Mouse (Mus musculus) midbrain, embryonic 11.5 days (tissue): ENCODE measurements at regions not wholly inside any gene's neighbourhood (a gene's known extent, or its start where the extent isn't known, plus 50 kb on each side); places are given as distances from the start of the nearest gene placed in this dataset.
A peak's percentile ranks its signal among the peaks of the same experiment; 100 is the strongest.

Experiments
- ATAC-seq: fragments of 200-750 bp; cut with Nextera tagmentation; 2 replicates; pipeline ENCODE4 v1.8.0; 2017; ENCODE audit warnings: moderate TSS enrichment, moderate library complexity; ENCODE audit not compliant: low FRiP score
- DNase-seq: peaks from one replicate; pipeline ENCODE4 v3.0.0; 2015; ENCODE audit warnings: low spot score; ENCODE audit errors: missing footprints
- H3K27ac ChIP-seq: fragments of 300-500 bp; sonication (generic); 2 replicates; pipeline ENCODE4 v1.5.1; 2014; ENCODE audit warnings: low read depth, low read length
- H3K27me3 ChIP-seq: fragments of 300-500 bp; sonication (generic); 2 replicates; pipeline ENCODE4 v1.6.1; 2014; ENCODE audit warnings: mild to moderate bottlenecking, low read length, moderate library complexity, mixed read lengths; ENCODE audit not compliant: control insufficient read depth, insufficient read depth
- H3K36me3 ChIP-seq: fragments of 300-500 bp; sonication (generic); 2 replicates; pipeline ENCODE4 v1.6.1; 2014; ENCODE audit warnings: mild to moderate bottlenecking, low read length, moderate library complexity, mixed read lengths; ENCODE audit not compliant: control insufficient read depth, insufficient read depth
- H3K4me1 ChIP-seq: fragments of 300-500 bp; sonication (generic); 2 replicates; pipeline ENCODE4 v1.6.1; 2014; ENCODE audit warnings: low read length; ENCODE audit not compliant: control insufficient read depth, insufficient read depth
- H3K4me2 ChIP-seq: fragments of 300-500 bp; sonication (generic); 2 replicates; pipeline ENCODE4 v1.6.1; 2014; ENCODE audit warnings: mild to moderate bottlenecking, moderate library complexity
- H3K4me3 ChIP-seq: fragments of 300-500 bp; sonication (generic); 2 replicates; pipeline ENCODE4 v1.5.1; 2014; ENCODE audit warnings: low read depth, low read length
- H3K9ac ChIP-seq: fragments of 300-500 bp; sonication (generic); 2 replicates; pipeline ENCODE4 v1.6.1; 2014; ENCODE audit warnings: low read length
- H3K9me3 ChIP-seq: fragments of 300-500 bp; sonication (generic); 2 replicates; pipeline ENCODE4 v1.6.1; 2016; ENCODE audit warnings: low read length; ENCODE audit not compliant: control insufficient read depth
- WGBS: fragments of 180-500 bp; shearing (Covaris S2); extraction: QIAGEN DNeasy Blood & Tissue Kit; methylation state at CpG from one replicate; pipeline ENCODE4 v1.1.7; 2014; 5-methylcytosine and 5-hydroxymethylcytosine counted together

- Histone ChIP-seq H3K36me3 (no peaks in the 10 kb centered on the region), H3K27me3 (no peaks in the 10 kb centered on the region), H3K4me3 (no peak overlapping the region), H3K4me1 (no peaks in the 10 kb centered on the region), H3K4me2 (no peak overlapping the region), H3K27ac (no peak overlapping the region), H3K9me3 (no peaks in the 10 kb centered on the region), H3K9ac (no peak overlapping the region)
- 73% methylated on average over 3 of the region's 3 CpGs for WGBS
- ATAC-seq (no peak), DNase-seq (no peak)
Observed at GRCm38 (mm10) chr13:26469343-26469742, 300.6 kb downstream of the Hdgfl1 start.

DNA sequence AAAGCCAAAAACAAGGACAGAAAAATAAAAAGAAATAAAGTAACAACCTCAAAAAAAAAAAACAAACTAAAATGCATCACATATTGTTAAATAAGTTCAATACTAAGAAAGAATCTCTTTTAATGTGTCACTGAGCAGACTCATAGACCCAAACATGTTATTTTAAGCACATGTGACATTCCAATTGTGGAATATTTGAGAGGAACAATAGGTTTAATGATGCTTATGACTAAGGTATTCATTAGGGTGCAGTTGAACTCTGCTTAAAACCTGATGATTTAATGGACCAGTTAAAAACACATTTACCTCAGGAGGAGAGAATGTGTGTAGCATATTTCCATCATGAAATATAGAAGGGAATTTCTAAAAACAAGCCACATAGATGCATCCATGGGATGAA lies 302.4 kb downstream of the Hdgfl1 start:
- ATAC-seq (no peak), DNase-seq (no peak)
- H3K36me3 ChIP-seq: no peaks in the 10 kb centered on the region
- H3K9me3 ChIP-seq: no peaks in the 10 kb centered on the region
- H3K4me1 ChIP-seq: no peaks in the 10 kb centered on the region
- H3K4me2 ChIP-seq: no peak overlapping the region
- H3K27me3 ChIP-seq: no peaks in the 10 kb centered on the region
- H3K4me3 ChIP-seq: no peak overlapping the region
- H3K9ac ChIP-seq: no peak overlapping the region
- H3K27ac ChIP-seq: no peak overlapping the region

GRCm38 (mm10) chr13:26464523-26464922 lies 305.4 kb downstream of the Hdgfl1 start:
- Histone ChIP-seq H3K4me2 (no peak overlapping the region), H3K27ac (no peak overlapping the region), H3K4me3 (no peak overlapping the region), H3K27me3 (no peaks in the 10 kb centered on the region), H3K36me3 (no peaks in the 10 kb centered on the region), H3K4me1 (no peaks in the 10 kb centered on the region), H3K9me3 (no peaks in the 10 kb centered on the region), H3K9ac (no peak overlapping the region)
- DNase-seq (no peak), ATAC-seq (no peak)
- WGBS: 83% methylated on average over 2 of the region's 2 CpGs

GRCm38 (mm10) chr13:26464096-26464495 lies 305.9 kb downstream of the Hdgfl1 start:
- Histone ChIP-seq H3K4me3 (no peak overlapping the region), H3K36me3 (no peaks in the 10 kb centered on the region), H3K4me2 (no peak overlapping the region), H3K27me3 (no peaks in the 10 kb centered on the region), H3K9me3 (no peaks in the 10 kb centered on the region), H3K27ac (no peak overlapping the region), H3K4me1 (no peaks in the 10 kb centered on the region), H3K9ac (no peak overlapping the region)
- ATAC-seq (no peak), DNase-seq (no peak)

DNA sequence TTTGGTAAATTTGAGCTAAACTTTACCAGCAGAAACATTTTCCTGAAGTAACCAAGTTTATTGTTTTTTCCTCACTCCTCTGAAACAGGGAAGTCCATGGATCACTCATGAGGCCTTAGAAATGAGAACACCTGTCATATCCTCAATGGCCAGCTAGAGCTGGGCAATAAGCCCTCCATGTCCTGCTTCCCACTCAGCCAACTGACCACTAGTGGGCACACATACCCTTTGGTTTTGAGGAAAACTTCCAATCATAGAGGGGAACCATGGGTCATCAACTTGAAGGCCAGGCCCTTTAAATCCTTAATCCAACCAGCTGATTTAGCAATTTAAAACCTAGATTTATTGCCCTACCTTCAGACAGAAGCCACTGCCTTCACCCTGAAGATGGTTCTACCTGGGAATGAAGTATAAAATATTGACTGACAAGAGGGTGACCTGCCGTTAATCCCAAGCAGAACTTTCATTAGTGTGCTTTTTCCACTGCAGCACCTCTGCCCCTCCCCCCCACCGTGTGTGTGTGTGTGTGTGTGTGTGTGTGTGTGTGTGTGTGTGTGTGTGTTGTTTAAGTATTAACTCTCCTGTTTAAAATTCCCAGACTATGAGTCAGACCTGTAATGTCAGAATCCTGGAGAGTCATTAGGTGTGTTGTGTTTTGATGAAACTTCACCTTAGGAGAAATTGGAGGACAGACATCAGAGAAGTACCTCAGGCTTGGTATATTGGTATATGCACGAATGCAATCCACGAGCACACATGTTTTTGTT lies 312.3 kb downstream of the Hdgfl1 start:
- Histone ChIP-seq H3K4me3 (no peak overlapping the region), H3K36me3 (no peaks in the 10 kb centered on the region), H3K27me3 (no peaks in the 10 kb centered on the region), H3K4me1 (no peaks in the 10 kb centered on the region), H3K9ac (no peak overlapping the region), H3K4me2 (no peak overlapping the region), H3K9me3 (no peaks in the 10 kb centered on the region), H3K27ac (no peak overlapping the region)
- 77% methylated on average over 4 of the region's 4 CpGs for WGBS
- DNase-seq (peak; percentile 68), ATAC-seq (no peak)

DNA sequence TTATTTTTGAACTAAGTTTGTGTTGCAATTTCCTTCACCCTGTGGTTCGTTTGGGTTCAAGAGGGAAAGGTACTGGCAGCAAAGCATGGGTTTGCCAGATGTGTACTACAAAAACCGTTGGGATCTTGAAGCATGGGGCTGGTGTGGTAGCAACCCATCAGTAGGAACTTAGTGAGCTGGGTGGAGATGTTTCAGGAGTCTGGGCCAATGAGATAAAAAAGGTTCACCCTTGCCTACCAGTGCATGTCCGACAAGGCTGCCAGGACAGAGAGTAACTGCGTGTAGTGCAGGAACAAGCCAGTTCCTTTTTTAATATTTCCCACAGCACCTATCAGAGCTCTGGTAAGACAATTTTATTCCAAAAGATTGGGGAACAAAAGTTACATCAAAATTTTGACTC lies 343.3 kb downstream of the Hdgfl1 start:
- H3K4me3 ChIP-seq: no peak overlapping the region
- no peaks in the 10 kb centered on the region for H3K36me3 ChIP-seq
- ATAC-seq (no peak), DNase-seq (no peak)
- H3K9me3 ChIP-seq: no peaks in the 10 kb centered on the region
- 89% methylated on average over 4 of the region's 4 CpGs for WGBS
- H3K9ac ChIP-seq: no peak overlapping the region
- H3K4me2 ChIP-seq: no peak overlapping the region
- H3K27ac ChIP-seq: no peak overlapping the region
- H3K4me1 ChIP-seq: no peaks in the 10 kb centered on the region
- H3K27me3 ChIP-seq: no peaks in the 10 kb centered on the region

DNA sequence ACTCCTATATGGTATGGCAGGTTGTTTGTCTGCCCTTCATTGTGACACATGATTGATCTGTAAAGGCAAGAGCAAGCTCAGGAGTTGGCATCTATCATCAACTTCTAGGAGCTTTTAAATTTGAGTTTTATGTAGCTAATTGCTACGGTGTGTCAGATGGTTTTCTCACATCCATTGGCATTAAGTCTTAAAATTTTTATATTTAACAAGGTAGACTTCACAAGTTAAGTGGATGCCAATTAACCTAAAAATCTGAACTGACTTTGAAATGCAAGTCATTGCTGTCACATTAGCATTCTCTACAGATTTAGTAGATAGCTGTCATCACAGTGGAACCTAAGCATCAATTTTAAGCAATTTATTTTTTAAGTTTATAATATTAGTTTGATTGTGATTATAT lies 345.5 kb downstream of the Hdgfl1 start:
- no peak for ATAC-seq
- Histone ChIP-seq H3K9ac (no peak overlapping the region), H3K4me1 (no peaks in the 10 kb centered on the region), H3K4me2 (no peak overlapping the region), H3K36me3 (no peaks in the 10 kb centered on the region), H3K27ac (no peak overlapping the region), H3K4me3 (no peak overlapping the region), H3K9me3 (no peaks in the 10 kb centered on the region), H3K27me3 (no peaks in the 10 kb centered on the region)
- no peak for DNase-seq
- 100% methylated on average over 1 of the region's 1 CpGs for WGBS

GRCm38 (mm10) chr13:26405757-26406156 lies 364.2 kb downstream of the Hdgfl1 start:
- no peak overlapping the region for H3K9ac ChIP-seq
- no peaks in the 10 kb centered on the region for H3K27me3 ChIP-seq
- no peak for ATAC-seq
- H3K9me3 ChIP-seq: no peaks in the 10 kb centered on the region
- no peaks in the 10 kb centered on the region for H3K4me1 ChIP-seq
- no peak overlapping the region for H3K4me3 ChIP-seq
- no peak overlapping the region for H3K27ac ChIP-seq
- H3K36me3 ChIP-seq: no peaks in the 10 kb centered on the region
- peak; percentile 72 for DNase-seq
- no peak overlapping the region for H3K4me2 ChIP-seq

DNA sequence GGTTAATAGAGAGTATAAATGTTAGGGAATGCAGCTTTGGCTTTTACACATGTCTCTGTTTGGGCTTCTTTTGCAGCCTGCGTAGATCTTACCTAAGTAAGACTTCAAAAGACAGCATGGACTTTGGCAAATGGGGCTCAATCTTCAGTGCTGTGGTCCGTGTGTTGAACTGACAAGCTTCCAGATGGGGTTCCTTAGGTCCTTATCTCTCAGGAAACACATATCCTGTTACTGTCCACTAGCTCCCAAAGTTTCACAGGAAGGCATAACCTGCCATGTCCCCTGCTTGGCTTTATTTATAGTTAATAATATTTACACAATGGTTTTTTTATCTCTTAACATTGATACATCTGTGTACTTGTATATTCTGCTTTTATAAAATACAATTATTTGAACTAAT lies 365.3 kb downstream of the Hdgfl1 start:
- H3K4me2 ChIP-seq: no peak overlapping the region
- DNase-seq (peak; percentile 8), ATAC-seq (no peak)
- no peaks in the 10 kb centered on the region for H3K27me3 ChIP-seq
- no peak overlapping the region for H3K27ac ChIP-seq
- no peak overlapping the region for H3K4me3 ChIP-seq
- 73% methylated on average over 2 of the region's 2 CpGs for WGBS
- no peak overlapping the region for H3K9ac ChIP-seq
- H3K9me3 ChIP-seq: no peaks in the 10 kb centered on the region
- H3K4me1 ChIP-seq: no peaks in the 10 kb centered on the region
- H3K36me3 ChIP-seq: no peaks in the 10 kb centered on the region
